Mouse (Mus musculus) heart, adult 2 months (tissue): ENCODE results near the gene Bicd2.

Experiments
- CTCF ChIP-seq: fragments of 200-600 bp; IDR thresholded peaks from 2 replicates; pipeline ENCODE4 v1.8.1; 2022; ENCODE audit warnings: antibody characterized with exemption, mild to moderate bottlenecking, moderate library complexity
- POLR2A ChIP-seq: fragments of 200-500 bp; IDR thresholded peaks from 2 replicates; pipeline ENCODE4 v1.6.1; 2011; ENCODE audit warnings: mild to moderate bottlenecking, low read depth, low read length, control low read depth; ENCODE audit not compliant: insufficient read depth

GRCm38 (mm10) chr13:49421606-49421917 lies 80.2 kb downstream of the Bicd2 start:
- TF ChIP-seq CTCF (no peak), POLR2A (no peak)
